Mouse (Mus musculus) CH12F3 (cell line): ENCODE data around the gene Tmem186.

Source experiments
- in situ Hi-C: fragments of 300-500 bp; cut with MboI; formaldehyde crosslinking; loops from 2 replicates; pipeline ENCODE4 v1.14.3; 2020; ENCODE audit warnings: low sequenced_read_pairs

The Tmem186 gene

DNA sequence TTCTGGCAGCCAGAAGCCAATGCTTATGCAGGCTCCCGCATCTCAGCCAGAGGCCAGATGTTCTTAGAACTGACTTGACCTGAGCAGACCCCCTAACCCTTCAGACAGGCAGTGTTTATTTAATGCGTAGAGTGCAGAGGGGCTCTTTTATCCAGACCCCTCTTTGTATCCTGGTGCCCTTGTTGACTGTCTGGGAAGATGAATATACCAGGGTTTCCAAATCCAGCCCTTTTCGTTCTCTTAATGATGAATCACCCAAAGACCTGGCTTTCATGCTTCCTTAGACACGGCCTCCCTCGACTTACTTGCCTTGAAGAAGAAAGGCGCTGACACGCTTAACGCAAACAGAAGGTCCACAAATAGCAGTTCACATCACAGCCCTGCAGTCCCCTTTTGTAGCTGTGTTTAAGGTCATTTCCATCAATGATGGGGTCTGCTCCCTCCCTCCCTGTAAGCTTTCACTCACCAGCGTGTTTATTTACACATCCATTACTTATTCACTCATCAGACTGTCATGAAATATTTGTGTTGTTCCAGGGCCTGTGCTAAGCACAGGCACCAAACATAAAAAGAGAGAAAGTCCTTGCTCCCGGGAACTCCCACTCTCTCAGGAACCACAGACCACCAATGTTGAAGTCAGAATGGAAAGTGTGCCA, 17.7 kb downstream of the Tmem186 start:
- in situ Hi-C loops = no loop called here

DNA sequence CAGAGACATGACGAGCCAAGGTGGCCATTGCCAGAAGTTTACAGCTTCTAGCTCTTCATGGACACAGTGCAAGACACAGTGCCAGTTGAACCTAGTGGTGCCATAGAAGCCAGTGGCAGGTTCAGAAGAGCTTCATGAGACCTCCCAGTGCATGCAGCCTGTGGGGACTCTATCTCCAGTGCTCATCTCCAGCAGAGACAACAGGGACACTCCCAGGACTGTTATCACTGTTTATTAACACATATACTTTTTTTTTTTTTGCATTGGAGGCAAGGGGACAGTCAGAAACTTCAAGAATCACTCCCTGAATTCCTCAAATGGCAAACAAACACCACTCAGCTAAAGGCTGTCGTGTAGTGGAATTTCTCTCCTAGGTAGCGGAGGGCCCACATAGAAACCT, 24.1 kb downstream of the Tmem186 start:
- in situ Hi-C loops = no loop called here

- in situ Hi-C loops = no loop called here
These were observed 24.5 kb downstream of the Tmem186 start for GRCm38 (mm10) chr16:8613039-8613438.

GRCm38 (mm10) chr16:8612214-8613005, 25.1 kb downstream of the Tmem186 start:
- in situ Hi-C loops = no loop called here

DNA sequence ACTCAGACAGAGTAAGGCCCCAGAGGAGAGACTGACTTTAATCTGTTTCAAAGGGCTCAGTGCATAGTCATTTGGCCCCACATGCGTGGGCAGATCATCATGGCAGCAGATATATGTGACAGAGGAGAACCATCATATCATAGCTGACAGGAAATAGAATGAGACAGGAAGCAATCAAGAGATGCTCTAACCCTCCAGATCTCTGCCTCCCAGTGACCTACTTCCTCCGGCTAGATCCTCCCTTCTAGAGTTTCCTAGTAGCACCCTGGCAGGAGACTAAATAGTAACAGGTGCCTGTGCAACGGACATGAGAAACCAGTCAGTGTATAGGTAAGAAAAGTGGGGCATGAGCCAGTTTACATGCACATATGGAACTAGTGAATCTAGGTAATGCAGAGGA, 27.1 kb downstream of the Tmem186 start:
- in situ Hi-C loops = no loop called here

DNA sequence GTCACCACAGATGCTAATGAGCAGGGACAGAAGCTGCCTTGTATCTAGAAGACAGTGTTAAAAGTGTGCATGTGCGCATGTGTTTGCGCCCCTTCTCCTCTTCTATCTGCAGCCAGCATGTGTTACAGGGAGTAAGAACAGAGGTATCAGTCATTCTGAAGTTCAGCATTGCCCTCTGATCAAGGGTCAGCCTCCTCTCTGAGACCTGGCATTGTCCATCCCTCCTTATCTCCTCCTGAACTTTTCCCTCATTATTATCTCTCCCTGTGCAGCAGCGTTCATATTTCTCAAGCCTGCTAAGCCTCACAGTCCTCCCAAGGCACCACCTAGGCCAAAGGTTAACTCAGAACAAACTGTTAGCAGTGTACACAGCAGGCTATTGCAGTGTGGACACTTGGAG, 33.7 kb downstream of the Tmem186 start:
- in situ Hi-C loops = no loop called here

- in situ Hi-C loops = no loop called here
These were observed 40.0 kb downstream of the Tmem186 start for GRCm38 (mm10) chr16:8597516-8597915.

DNA sequence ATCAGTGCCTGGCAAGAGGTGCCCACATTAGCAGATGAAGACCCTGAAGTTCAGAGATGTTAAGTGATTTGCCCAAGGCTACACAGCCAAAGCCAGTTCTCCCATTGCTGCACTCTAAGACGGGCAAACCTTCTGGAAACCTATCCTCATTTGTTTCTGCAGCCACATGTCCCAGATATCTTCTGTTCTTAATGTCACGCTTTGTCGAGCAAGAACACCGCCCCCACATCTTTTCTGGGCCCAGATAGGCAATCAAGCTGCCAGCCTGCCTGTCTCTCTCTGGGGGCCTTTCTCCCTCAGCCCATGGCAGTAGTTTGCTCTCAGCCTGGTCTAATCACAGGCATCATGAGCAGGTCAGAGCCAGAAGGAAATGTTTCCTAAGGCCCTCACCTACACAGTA, 41.2 kb downstream of the Tmem186 start:
- in situ Hi-C loops = no loop called here

- in situ Hi-C loops = no loop called here
These were observed 42.1 kb downstream of the Tmem186 start for GRCm38 (mm10) chr16:8595411-8595810.

GRCm38 (mm10) chr16:8585056-8585455, 52.5 kb downstream of the Tmem186 start:
- in situ Hi-C loops = no loop called here

DNA sequence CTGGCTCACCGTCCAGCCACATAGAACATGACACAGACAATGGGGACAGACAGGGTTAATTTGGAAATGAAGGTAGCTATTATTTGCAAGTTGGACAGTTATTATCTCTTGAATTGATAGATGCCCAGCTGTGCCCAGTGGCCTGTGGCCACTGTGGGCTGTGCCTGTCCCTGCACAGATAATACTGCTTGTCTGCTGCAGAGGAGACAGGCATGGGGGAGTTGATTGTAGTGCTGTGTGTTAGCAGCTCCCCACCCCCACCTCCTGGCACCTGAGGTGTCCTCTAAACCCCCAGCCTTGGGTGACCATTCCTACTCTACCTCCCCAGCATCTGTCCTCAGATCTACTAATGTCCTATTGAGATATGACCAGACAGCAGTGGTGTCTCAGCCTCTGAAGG, 53.3 kb downstream of the Tmem186 start:
- in situ Hi-C loops = no loop called here
